ENCODE assay signal across 26 mouse cellular contexts in the genomic region with DNA sequence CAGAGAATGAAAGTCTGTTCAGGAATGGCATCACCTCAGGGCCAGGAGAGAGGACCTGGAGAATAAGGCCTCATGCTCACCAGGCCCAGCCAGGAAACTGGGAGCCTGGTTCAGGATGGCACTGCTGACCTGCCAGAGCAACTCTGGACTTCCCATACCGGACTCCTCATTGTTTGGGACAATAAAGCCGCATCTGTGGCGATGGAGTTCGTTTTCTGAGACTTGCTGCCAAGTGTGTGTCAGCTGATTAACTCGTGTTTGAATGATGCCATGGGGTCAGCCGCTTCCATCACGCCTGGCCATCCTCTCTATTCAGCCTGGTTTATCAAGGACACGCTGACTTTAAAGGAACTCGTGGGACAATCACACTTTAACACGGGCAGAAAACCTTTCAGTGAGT. TPM values are rescaled to one million over a fixed set of nuclear protein-coding genes. Genes with fewer than 3 reads are reported as not detected.
DNase-seq lines count a peak whose midpoint lies in the region; ATAC-seq and TF ChIP-seq lines count a peak whose summit lies in the region.
"Had no signal": no experiment of that assay in that cellular context is flagged by ENCODE, and none has a peak within 500 bp of the region (broad histone marks: within the 10 kb centered on the region; RNA-seq: fewer than 3 reads in every experiment).

No protein-coding gene starts in this region.

- H3K4me1 ChIP-seq in liver, embryonic 12.5 days = no peaks in the 10 kb centered on the region
- H3K4me1 ChIP-seq: forebrain, embryonic 15.5 days; heart, embryonic 13.5 days; kidney, embryonic 15.5 days; liver, embryonic 15.5 days; megakaryocyte, embryonic 14.5 days; neural tube, embryonic 13.5 days had no signal

- H3K9me3 ChIP-seq in liver, embryonic 12.5 days (replicated peaks) = peaks cover 12% of the 10 kb centered on the region
- H3K9me3 ChIP-seq: forebrain, embryonic 15.5 days had no signal

- ATAC-seq in activated CD4-positive, CD25-positive, alpha-beta regulatory T cell, adult 4 months = no peak
- no peak for ATAC-seq in liver, embryonic 12.5 days
- ATAC-seq: forebrain, embryonic 15.5 days; intestine, embryonic 16.5 days had no signal

- DNase-seq in heart, adult 11 months = peak; percentile 90
- no peak for DNase-seq in heart, postnatal 14 days
- DNase-seq in left cerebral cortex, adult 2 months (ENCODE audit: extremely low spot score in 1 of 2, low spot score in 2 of 2) = no peak
- no peak for DNase-seq in left cerebral cortex, postnatal 10 days (ENCODE audit: extremely low spot score in 1 of 2, low spot score in 2 of 2)
- peak; percentile 35 for DNase-seq in adrenal gland, postnatal 14 days
- DNase-seq in brain, adult 2 months (ENCODE audit: low read depth, low spot score) = peak; percentile 93
- DNase-seq: cerebellum, adult 11-12 months; cerebellum, postnatal 25 days; embryo, embryonic 11 days; gastrocnemius, adult 2 months; heart, adult 18-20 months; heart, postnatal 36 days; midbrain, embryonic 14.5 days; right cerebral cortex, postnatal 14 days; thymus, adult 18-20 months; thymus, postnatal 4 days had no signal

- no peak overlapping the region for H3K4me2 ChIP-seq in liver, embryonic 12.5 days
- H3K4me2 ChIP-seq: forebrain, embryonic 15.5 days; heart, embryonic 13.5 days; hindbrain, embryonic 14.5 days; kidney, embryonic 15.5 days; liver, embryonic 15.5 days; neural tube, embryonic 13.5 days had no signal

- peaks cover 28% of the 10 kb centered on the region for H3K36me3 ChIP-seq in liver, embryonic 12.5 days

- H3K4me3 ChIP-seq in left cerebral cortex, adult 2 months = no peak overlapping the region
- H3K4me3 ChIP-seq in liver, embryonic 12.5 days = no peak overlapping the region
- H3K4me3 ChIP-seq: forebrain, embryonic 15.5 days; gastrocnemius, adult 2 months; heart, embryonic 13.5 days; kidney, embryonic 15.5 days; liver, embryonic 15.5 days; megakaryocyte, embryonic 14.5 days; neural tube, embryonic 13.5 days had no signal

- WGBS in liver, embryonic 12.5 days (ENCODE audit: insufficient replicate concordance) = 78% methylated on average over 10 of the region's 10 CpGs

- H3K27ac ChIP-seq in left cerebral cortex, adult 2 months = peak overlapping the region; percentile 50; the same call in 1 of the 2 replicates
- H3K27ac ChIP-seq in liver, embryonic 12.5 days = no peak overlapping the region
- H3K27ac ChIP-seq: forebrain, embryonic 15.5 days; gastrocnemius, adult 2 months; heart, embryonic 13.5 days; hindbrain, embryonic 14.5 days; kidney, embryonic 15.5 days; liver, embryonic 15.5 days; neural tube, embryonic 13.5 days had no signal

- intact Hi-C loops in heart, postnatal 14 days (cut with DNase I) = no loop called here
- intact Hi-C loops in left cerebral cortex, adult 2 months (cut with DNase I) = no loop called here
- intact Hi-C loops in left cerebral cortex, postnatal 10 days (cut with DNase I) = no loop called here

- H3K27me3 ChIP-seq in liver, embryonic 12.5 days (replicated peaks) = no peaks in the 10 kb centered on the region
- H3K27me3 ChIP-seq: forebrain, embryonic 15.5 days; heart, embryonic 13.5 days; kidney, embryonic 15.5 days; liver, embryonic 15.5 days; megakaryocyte, embryonic 14.5 days; neural tube, embryonic 13.5 days had no signal

- TF ChIP-seq CTCF in left cerebral cortex, adult 2 months (IDR thresholded peaks at IDR 0.05) = no peak

- H3K9ac ChIP-seq in liver, embryonic 12.5 days = no peak overlapping the region
- H3K9ac ChIP-seq: forebrain, embryonic 15.5 days; heart, embryonic 13.5 days; hindbrain, embryonic 14.5 days; kidney, embryonic 15.5 days; liver, embryonic 15.5 days; neural tube, embryonic 13.5 days had no signal

RNA-seq across cellular contexts. Expression of a gene that starts 14.8 kb away (rescaled TPM):
- 10 to 100 TPM; 65.8 to 73.1 TPM for total RNA-seq in heart, postnatal 14 days (2021)
- total RNA-seq in left cerebral cortex, adult 2 months (2021) = 10 to 100 TPM; 59.5 to 67.7 TPM
- 10 to 100 TPM; 52.9 to 53.1 TPM for total RNA-seq in left cerebral cortex, postnatal 10 days (2021)
- 72.4 and 75.7 TPM in 2 replicates for total RNA-seq in adrenal gland, postnatal 14 days (2021)
- polyA plus RNA-seq in activated CD4-positive, CD25-positive, alpha-beta regulatory T cell, adult 4 months (2017; shearing (Covaris generic)) = 100 to 1,000 TPM; 116 to 130 TPM
- 104 and 110 TPM in 2 replicates for polyA plus RNA-seq in liver, embryonic 12.5 days (2016; fragmentation: Nextera tagmentation; extraction: Ambion mirVana)

Comparison
In these comparisons a context has a peak if more than half of its experiments do, and no peak if none do; other contexts are left out.
1. DNase-seq: peak in heart, adult 11 months (single experiment), adrenal gland, postnatal 14 days (single experiment) and brain, adult 2 months (single experiment); none in heart, postnatal 14 days (0 of 2), left cerebral cortex, adult 2 months (0 of 2) and left cerebral cortex, postnatal 10 days (0 of 2).